Mouse (Mus musculus) megakaryocyte, embryonic 14.5 days (primary cell): ENCODE measurements at regions not wholly inside any gene's neighbourhood (a gene's known extent, or its start where the extent isn't known, plus 50 kb on each side); places are given as distances from the start of the nearest gene placed in this dataset.

Experiments used
- FLI1 ChIP-seq: IDR thresholded peaks from 2 replicates; pipeline ENCODE4 v1.6.1; 2012; ENCODE audit warnings: low read length, inconsistent platforms, mixed read lengths
- GATA1 ChIP-seq: IDR thresholded peaks from 3 replicates; pipeline ENCODE4 v1.6.1; 2012; ENCODE audit warnings: mixed read lengths, low read length, inconsistent platforms, borderline replicate concordance

- TF ChIP-seq GATA1 (no peak), FLI1 (no peak)
Observed at GRCm38 (mm10) chr7:36975475-36975874, 277.6 kb downstream of the Tshz3 start.
